Mouse (Mus musculus) neural tube, embryonic 11.5 days (tissue): Measurements from ENCODE around the gene Lrba. TPM values are rescaled to one million over a fixed set of nuclear protein-coding genes. Genes with fewer than 3 reads are reported as not detected.

Source experiments
- ATAC-seq: fragments of 200-750 bp; cut with Nextera tagmentation; 2 replicates; pipeline ENCODE4 v1.8.0; 2017; ENCODE audit warnings: moderate number of reproducible peaks, mild to moderate bottlenecking, moderate TSS enrichment, moderate library complexity; ENCODE audit not compliant: insufficient read depth, low FRiP score, low TSS enrichment
- DNase-seq: peaks from one replicate; pipeline ENCODE4 v3.0.0-alpha.2; 2015; ENCODE audit warnings: low spot score
- H3K27ac ChIP-seq: fragments of 300-500 bp; sonication (generic); 2 replicates; pipeline ENCODE4 v1.5.1; 2014; ENCODE audit warnings: low read depth, mild to moderate bottlenecking, low read length
- H3K27me3 ChIP-seq: fragments of 300-500 bp; sonication (generic); 2 replicates; pipeline ENCODE4 v1.6.1; 2014; ENCODE audit warnings: mild to moderate bottlenecking, low read length, mixed read lengths; ENCODE audit not compliant: control insufficient read depth, insufficient read depth
- H3K36me3 ChIP-seq: fragments of 300-500 bp; sonication (generic); 2 replicates; pipeline ENCODE4 v1.6.1; 2014; ENCODE audit warnings: mild to moderate bottlenecking, low read length, moderate library complexity, mixed read lengths; ENCODE audit not compliant: control insufficient read depth, insufficient read depth
- H3K4me1 ChIP-seq: fragments of 300-500 bp; sonication (generic); 2 replicates; pipeline ENCODE4 v1.6.1; 2014; ENCODE audit warnings: low read length, mixed read lengths; ENCODE audit not compliant: control insufficient read depth, insufficient read depth
- H3K4me2 ChIP-seq: fragments of 300-500 bp; sonication (generic); 2 replicates; pipeline ENCODE4 v1.6.1; 2014; ENCODE audit warnings: low read depth, mild to moderate bottlenecking, moderate library complexity
- H3K4me3 ChIP-seq: fragments of 300-500 bp; sonication (generic); 2 replicates; pipeline ENCODE4 v1.5.1; 2014; ENCODE audit warnings: low read depth, low read length
- H3K9ac ChIP-seq: fragments of 300-500 bp; sonication (generic); 2 replicates; pipeline ENCODE4 v1.6.1; 2014; ENCODE audit warnings: mild to moderate bottlenecking, low read length
- H3K9me3 ChIP-seq: fragments of 300-500 bp; sonication (generic); 2 replicates; pipeline ENCODE4 v1.6.1; 2016; ENCODE audit warnings: low read length; ENCODE audit not compliant: control insufficient read depth
- WGBS: fragments of 180-500 bp; shearing (Covaris S2); extraction: QIAGEN DNeasy Blood & Tissue Kit; methylation state at CpG from one replicate; pipeline ENCODE4 v1.1.7; 2014; 5-methylcytosine and 5-hydroxymethylcytosine counted together
- polyA plus RNA-seq: library from polyadenylated mRNA; unstranded; fragments of >200 nt; fragmentation: Nextera tagmentation; extraction: Ambion mirVana; gene quantifications from 2 replicates; pipeline ENCODE4 v1.2.1, GENCODE M21; 2014

Lrba gene
- polyA plus RNA-seq, 1 experiment from 2014 or later, result 5.7 TPM

- DNase-seq, result no peak
- H3K4me3 ChIP-seq, result no peak overlapping the region
- 66% methylated on average over 7 of the region's 7 CpGs for WGBS
- no peak for ATAC-seq
- no peak overlapping the region for H3K27ac ChIP-seq
- H3K4me2 ChIP-seq, result no peak overlapping the region
- no peaks in the 10 kb centered on the region for H3K27me3 ChIP-seq
- H3K9me3 ChIP-seq, result no peaks in the 10 kb centered on the region
- no peak overlapping the region for H3K9ac ChIP-seq
- no peaks in the 10 kb centered on the region for H3K36me3 ChIP-seq
- H3K4me1 ChIP-seq, result no peaks in the 10 kb centered on the region; the same call in 1 of the 2 replicates
These were observed 536.0 kb downstream of the Lrba start for GRCm38 (mm10) chr3:86760474-86760873.

DNA sequence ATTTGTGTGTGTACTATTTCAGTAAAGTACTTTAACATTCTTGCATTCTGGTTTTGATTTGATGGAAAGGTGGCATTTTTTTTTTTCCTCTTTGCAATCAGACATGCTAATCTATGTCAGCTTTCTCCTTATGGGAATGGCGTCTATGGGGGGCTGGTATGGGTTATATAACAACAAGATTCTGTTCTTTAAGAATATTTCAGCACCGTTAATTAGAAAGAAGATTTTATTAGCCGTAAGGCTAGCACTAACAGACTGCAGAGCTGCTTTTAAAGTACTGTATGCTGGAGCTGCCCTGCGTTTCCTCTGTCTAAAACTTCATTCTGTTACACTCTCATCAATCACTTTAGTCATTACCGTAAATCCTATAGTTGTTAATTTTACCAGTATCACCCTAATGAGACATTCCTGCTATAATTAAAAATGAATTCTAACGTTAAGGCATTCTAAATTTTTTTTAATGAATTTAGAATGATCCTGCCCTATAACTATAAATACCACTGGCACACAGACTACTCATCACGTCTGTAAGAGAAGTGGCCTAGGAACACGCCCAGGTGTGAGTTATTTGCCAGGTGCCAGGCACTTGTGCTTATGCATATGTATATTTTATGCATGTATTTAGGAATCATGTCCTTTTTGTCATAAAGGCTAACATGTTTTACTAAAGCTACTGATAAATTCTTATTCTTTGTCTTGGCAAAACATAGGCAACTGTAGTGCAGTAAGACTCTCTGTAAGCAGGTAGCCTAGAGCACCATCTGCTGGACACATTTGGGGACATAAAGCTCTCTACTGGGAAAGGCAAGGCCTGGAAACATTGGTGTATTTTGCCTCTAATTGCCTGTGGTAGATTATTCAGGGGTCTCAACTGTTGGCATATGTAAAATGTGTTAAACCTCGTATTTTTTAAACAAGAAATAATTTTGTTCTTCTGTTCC, 536.9 kb downstream of the Lrba start:
- 64% methylated on average over 9 of the region's 9 CpGs for WGBS
- H3K4me3 ChIP-seq, result no peak overlapping the region
- H3K36me3 ChIP-seq, result no peaks in the 10 kb centered on the region
- ATAC-seq, result peak; percentile 71
- peak; percentile 63 for DNase-seq
- H3K27me3 ChIP-seq, result no peaks in the 10 kb centered on the region
- no peak overlapping the region for H3K9ac ChIP-seq
- H3K4me2 ChIP-seq, result no peak overlapping the region
- H3K4me1 ChIP-seq, result no peaks in the 10 kb centered on the region; the same call in 1 of the 2 replicates
- no peaks in the 10 kb centered on the region for H3K9me3 ChIP-seq
- H3K27ac ChIP-seq, result no peak overlapping the region

DNA sequence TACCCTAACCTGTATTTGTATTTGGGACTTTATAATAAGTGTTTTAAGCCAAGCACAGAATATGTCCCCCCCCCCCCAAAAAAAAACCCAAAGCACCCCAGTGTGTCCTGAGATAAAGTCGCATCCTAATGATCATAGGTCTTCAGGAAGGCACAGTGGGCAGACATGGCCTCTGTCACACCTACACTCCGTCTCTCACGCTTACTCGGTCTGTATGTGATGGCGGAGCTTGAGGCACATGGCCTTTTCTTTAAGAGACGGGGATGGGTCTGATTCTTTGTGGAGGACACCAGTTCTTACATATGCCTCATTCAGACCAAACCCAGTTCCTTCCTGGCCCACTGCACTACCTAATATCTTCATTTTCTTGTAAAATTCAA, 537.5 kb downstream of the Lrba start:
- 85% methylated on average over 6 of the region's 6 CpGs for WGBS
- Histone ChIP-seq H3K27ac (no peak overlapping the region), H3K9me3 (no peaks in the 10 kb centered on the region), H3K4me2 (no peak overlapping the region), H3K27me3 (no peaks in the 10 kb centered on the region), H3K4me1 (no peaks in the 10 kb centered on the region; the same call in 1 of the 2 replicates), H3K36me3 (no peaks in the 10 kb centered on the region), H3K4me3 (no peak overlapping the region), H3K9ac (no peak overlapping the region)
- DNase-seq (no peak), ATAC-seq (no peak)

GRCm38 (mm10) chr3:86762456-86762855, 538.0 kb downstream of the Lrba start:
- no peak for DNase-seq
- H3K27ac ChIP-seq, result no peak overlapping the region
- no peak overlapping the region for H3K4me3 ChIP-seq
- 87% methylated on average over 4 of the region's 4 CpGs for WGBS
- no peaks in the 10 kb centered on the region for H3K36me3 ChIP-seq
- no peak overlapping the region for H3K4me2 ChIP-seq
- no peaks in the 10 kb centered on the region for H3K9me3 ChIP-seq
- no peaks in the 10 kb centered on the region for H3K27me3 ChIP-seq
- no peak overlapping the region for H3K9ac ChIP-seq
- no peak for ATAC-seq
- H3K4me1 ChIP-seq, result no peaks in the 10 kb centered on the region; the same call in 1 of the 2 replicates

DNA sequence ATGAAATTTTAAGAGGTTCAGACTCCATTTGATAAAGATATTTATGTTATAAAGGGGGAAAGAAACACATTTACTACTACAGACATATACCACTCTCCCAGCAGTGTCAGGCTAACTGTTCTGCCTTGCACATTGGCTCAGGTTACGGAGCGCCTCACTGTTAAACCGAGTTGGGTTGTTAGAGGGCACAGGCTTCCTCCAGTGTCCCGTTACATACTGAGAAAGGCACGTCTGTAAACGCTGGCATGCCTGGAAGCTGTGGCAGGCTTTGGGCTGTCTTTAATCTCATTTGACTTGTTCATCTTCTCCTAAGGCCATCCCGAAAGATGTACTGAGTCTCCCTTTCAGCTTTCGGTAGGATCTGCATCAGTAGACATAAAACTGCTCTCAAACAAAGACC, 544.1 kb downstream of the Lrba start:
- Histone ChIP-seq H3K36me3 (no peaks in the 10 kb centered on the region), H3K27ac (no peak overlapping the region), H3K9ac (no peak overlapping the region), H3K4me3 (no peak overlapping the region), H3K4me1 (peaks cover 3% of the 10 kb centered on the region; the same call in 1 of the 2 replicates), H3K27me3 (no peaks in the 10 kb centered on the region), H3K4me2 (0 out of 2 replicates have a peak overlapping the region, but pooled peaks have one; percentile 6), H3K9me3 (no peaks in the 10 kb centered on the region)
- ATAC-seq, result no peak
- 22% methylated on average over 8 of the region's 8 CpGs for WGBS
- peak; percentile 12 for DNase-seq

GRCm38 (mm10) chr3:86768969-86769368, 544.5 kb downstream of the Lrba start:
- Histone ChIP-seq H3K9ac (no peak overlapping the region), H3K27me3 (no peaks in the 10 kb centered on the region), H3K36me3 (no peaks in the 10 kb centered on the region), H3K27ac (peak overlapping the region; percentile 17; the same call in 1 of the 2 replicates), H3K4me2 (no peak overlapping the region), H3K4me1 (peaks cover 3% of the 10 kb centered on the region; the same call in 1 of the 2 replicates), H3K4me3 (no peak overlapping the region), H3K9me3 (no peaks in the 10 kb centered on the region)
- no peak for DNase-seq
- 42% methylated on average over 6 of the region's 6 CpGs for WGBS
- ATAC-seq, result no peak

- Histone ChIP-seq H3K9ac (no peak overlapping the region), H3K4me2 (no peak overlapping the region), H3K9me3 (no peaks in the 10 kb centered on the region), H3K27ac (peak overlapping the region; percentile 50; the same call in 1 of the 2 replicates), H3K36me3 (no peaks in the 10 kb centered on the region), H3K27me3 (no peaks in the 10 kb centered on the region), H3K4me1 (no peaks in the 10 kb centered on the region), H3K4me3 (no peak overlapping the region)
- ATAC-seq (no peak), DNase-seq (no peak)
- 65% methylated on average over 14 of the region's 14 CpGs for WGBS
These were observed 550.3 kb downstream of the Lrba start for GRCm38 (mm10) chr3:86774566-86775443.

DNA sequence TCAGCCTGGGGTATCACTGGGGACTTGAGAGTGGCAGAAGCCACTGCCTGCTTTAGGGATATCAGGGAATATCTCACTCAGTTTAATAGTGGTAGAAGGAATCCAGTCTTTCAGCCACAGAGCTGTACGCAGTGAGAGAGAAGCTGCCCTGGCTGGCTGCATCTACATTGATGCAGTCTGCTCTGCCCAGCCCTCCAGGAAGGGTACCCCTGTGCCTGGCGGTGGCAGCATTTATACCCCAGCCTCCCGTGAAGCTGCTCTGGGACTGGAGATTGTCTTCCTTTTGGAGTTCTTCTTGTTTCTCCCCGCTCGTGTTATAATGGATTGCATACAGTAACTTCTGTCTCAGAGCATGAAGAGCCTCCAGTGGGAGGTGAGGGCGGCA, 551.0 kb downstream of the Lrba start:
- DNase-seq (no peak), ATAC-seq (no peak)
- no peaks in the 10 kb centered on the region for H3K9me3 ChIP-seq
- no peak overlapping the region for H3K4me2 ChIP-seq
- no peak overlapping the region for H3K27ac ChIP-seq
- no peaks in the 10 kb centered on the region for H3K36me3 ChIP-seq
- 90% methylated on average over 6 of the region's 6 CpGs for WGBS
- H3K27me3 ChIP-seq, result no peaks in the 10 kb centered on the region
- no peaks in the 10 kb centered on the region for H3K4me1 ChIP-seq
- H3K4me3 ChIP-seq, result no peak overlapping the region
- H3K9ac ChIP-seq, result no peak overlapping the region
